ENCODE assay signal across 8 mouse cellular contexts in the genomic region with DNA sequence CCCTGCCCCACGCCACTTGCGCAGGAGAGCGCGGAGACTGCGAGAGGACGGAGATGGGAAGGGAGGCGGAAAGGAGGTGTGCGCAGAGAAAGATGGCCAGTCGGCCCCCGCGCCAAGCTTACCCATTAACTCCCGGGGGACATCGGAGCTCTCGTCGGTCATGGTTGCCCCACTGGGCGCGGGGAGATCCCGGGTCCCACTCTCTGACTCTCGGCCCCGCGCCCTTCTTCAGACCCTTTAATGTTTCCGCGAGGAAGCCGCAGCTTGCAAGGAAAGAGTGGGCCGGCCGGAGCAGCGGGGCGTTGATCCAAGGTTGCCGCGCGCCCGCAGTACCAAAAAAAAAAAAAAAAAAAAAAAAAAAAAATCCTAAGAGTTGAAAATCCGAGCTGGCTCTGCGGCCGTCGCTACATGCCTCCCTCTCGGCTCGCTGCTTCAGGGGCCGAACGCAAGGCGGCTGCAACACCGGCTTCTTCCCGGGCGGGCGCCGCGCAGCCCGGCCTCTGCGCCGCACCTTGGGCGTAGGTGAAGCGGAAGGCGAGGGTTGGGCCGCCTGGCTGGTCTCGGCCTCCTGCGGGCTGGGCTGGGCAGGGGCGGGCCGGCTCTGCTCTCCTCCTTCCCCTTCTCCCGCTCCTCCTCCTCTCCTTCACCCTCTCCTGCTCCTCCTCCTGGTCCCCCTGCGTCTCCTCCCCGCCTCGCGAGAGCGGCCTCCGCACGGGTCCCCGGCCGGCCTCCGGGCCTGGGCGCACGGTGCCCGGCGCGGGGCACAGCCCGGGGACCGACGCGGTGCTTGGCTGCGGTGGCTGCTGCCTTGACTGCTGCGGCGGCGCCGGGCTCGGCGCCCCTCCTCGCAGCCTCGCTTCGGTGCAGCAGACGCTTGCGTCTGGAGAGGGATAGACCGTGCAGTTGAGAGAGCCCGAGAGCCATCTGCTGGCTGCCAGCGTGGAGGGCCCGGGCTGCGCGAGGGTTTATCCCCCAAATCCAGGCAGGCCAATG. TPM values are rescaled to one million over a fixed set of nuclear protein-coding genes. Genes with fewer than 3 reads are reported as not detected.
DNase-seq lines count a peak whose midpoint lies in the region.

A gene (minus strand): TSS at position 357 of the 993 bp plus-strand sequence.

- H3K9me3 ChIP-seq in megakaryocyte, embryonic 14.5 days = peaks cover 8% of the 10 kb centered on the region

- DNase-seq in T-cell, adult 2 months (ENCODE audit: low spot score) = peak; percentile 32
- DNase-seq in cerebellum, postnatal 4 days (ENCODE audit: low spot score in 2 of 2) = peak; percentile 62 to 82
- peak; percentile 70 for DNase-seq in gastrocnemius, postnatal 10 days
- DNase-seq in induced T-regulatory cell, adult 2 months (ENCODE audit: low read depth) = peak; percentile 65
- peak; percentile 75 to 88 for DNase-seq in left cerebral cortex, adult 9 months (ENCODE audit: low spot score in 2 of 2)
- DNase-seq in right cerebral cortex, postnatal 14 days = peak; percentile 83
- DNase-seq in urinary bladder, postnatal 25 days (ENCODE audit: low spot score) = peak; percentile 66

- peaks cover 37% of the 10 kb centered on the region for H3K4me1 ChIP-seq in megakaryocyte, embryonic 14.5 days

- no peaks in the 10 kb centered on the region for H3K36me3 ChIP-seq in megakaryocyte, embryonic 14.5 days (replicated peaks; ENCODE audit: low read length)

- peaks cover 63% of the 10 kb centered on the region for H3K27me3 ChIP-seq in megakaryocyte, embryonic 14.5 days (replicated peaks)

- peak within 1 kb of the TSS; percentile 93 for H3K4me3 ChIP-seq in megakaryocyte, embryonic 14.5 days (replicated peaks)

RNA-seq across cellular contexts. Expression of the gene that starts here (rescaled TPM):
- 1 to 10 TPM; 4.5 to 7.9 TPM for total RNA-seq in gastrocnemius, postnatal 10 days (2021)
- 4.5 and 9.5 TPM in 2 replicates for polyA plus RNA-seq in megakaryocyte, embryonic 14.5 days (2012; ENCODE audit: insufficient read depth, low replicate concordance)

Comparison
In these comparisons a context has a peak if more than half of its experiments do, and no peak if none do; other contexts are left out.
1. Peak in every context shown above with its lines: DNase-seq and H3K4me3 ChIP-seq.
2. DNase-seq: peak in every context shown above with its lines; median percentile 83 in right cerebral cortex, postnatal 14 days; 82 in left cerebral cortex, adult 9 months; 72 in cerebellum, postnatal 4 days; 70 in gastrocnemius, postnatal 10 days; 66 in urinary bladder, postnatal 25 days; 65 in induced T-regulatory cell, adult 2 months; 32 in T-cell, adult 2 months.